Mouse (Mus musculus): ENCODE measurements around the gene Rapgef3. TPM values are rescaled to one million over a fixed set of nuclear protein-coding genes. Genes with fewer than 3 reads are reported as not detected.

The Rapgef3 gene
- total and polyA plus RNA-seq, 3 experiments, result 2.5 to 3.4 (median 3.2) TPM

- H3K36me3 ChIP-seq (replicated peaks in 1 of 2; ENCODE audit: control insufficient read depth in 1 of 2, insufficient read depth in 1 of 2, low read length in 1 of 2), result peaks cover 28 to 85% of the 10 kb centered on the region in 2 experiments
- in situ Hi-C loops (cut with MboI; ENCODE audit: low pct_ligation_motif_present, low pct_unique_long_range_greater_than_20kb, low sequenced_read_pairs) (no loop called here), dilution Hi-C loops (cut with MboI; ENCODE audit: extremely low pct_ligation_motif_present, extremely low pct_unique_long_range_greater_than_20kb, low sequenced_read_pairs) (no loop called here)
- no peak overlapping the region for H3K9ac ChIP-seq (ENCODE audit: insufficient read depth, low read depth)
- DNase-seq (ENCODE audit: extremely low read depth), result no peak
- no peak overlapping the region for H3K27ac ChIP-seq (ENCODE audit: insufficient read depth, low read depth)
- TF ChIP-seq EP300 (IDR thresholded peaks at IDR 0.05; ENCODE audit: low read length), result no peak
- H3K79me2 ChIP-seq (replicated peaks; ENCODE audit: control insufficient read depth, extremely low read depth, insufficient read depth, poor library complexity, severe bottlenecking), result peaks cover 10% of the 10 kb centered on the region; the same call in 1 of the 2 replicates
- H3K27me3 ChIP-seq (replicated peaks), result no peaks in the 10 kb centered on the region
- H3K4me3 ChIP-seq (replicated peaks in 1 of 3; ENCODE audit: low read depth in 2 of 3, low read length in 2 of 3, poor library complexity in 1 of 3), result no peak overlapping the region
- peaks cover 26 to 74% of the 10 kb centered on the region in 2 experiments for H3K4me1 ChIP-seq (ENCODE audit: control insufficient read depth in 1 of 2, insufficient read depth in 2 of 2)
- H3K4me2 ChIP-seq (ENCODE audit: insufficient read depth, low read depth, poor library complexity, severe bottlenecking), result no peak overlapping the region
- H3K9me3 ChIP-seq (replicated peaks; ENCODE audit: low read length), result no peaks in the 10 kb centered on the region
These were observed 46.9 kb upstream of the Rapgef3 start for GRCm38 (mm10) chr15:97814703-97815102.

- dilution Hi-C loops (cut with MboI; ENCODE audit: extremely low pct_ligation_motif_present, extremely low pct_unique_long_range_greater_than_20kb, low sequenced_read_pairs), result no loop called here
- DNase-seq (ENCODE audit: extremely low read depth), result no peak
- Histone ChIP-seq H3K36me3 (replicated peaks in 1 of 2; ENCODE audit: control insufficient read depth in 1 of 2, insufficient read depth in 1 of 2, low read length in 1 of 2) (peaks cover 39 to 90% of the 10 kb centered on the region in 2 experiments), H3K4me1 (ENCODE audit: control insufficient read depth in 1 of 2, insufficient read depth in 2 of 2) (peaks cover 24 to 68% of the 10 kb centered on the region in 2 experiments), H3K27ac (ENCODE audit: insufficient read depth, low read depth) (no peak overlapping the region), H3K79me2 (replicated peaks; ENCODE audit: control insufficient read depth, extremely low read depth, insufficient read depth, poor library complexity, severe bottlenecking) (peaks cover 8% of the 10 kb centered on the region; the same call in 1 of the 2 replicates), H3K4me2 (ENCODE audit: insufficient read depth, low read depth, poor library complexity, severe bottlenecking) (no peak overlapping the region), H3K27me3 (replicated peaks) (no peaks in the 10 kb centered on the region), H3K9me3 (replicated peaks; ENCODE audit: low read length) (no peaks in the 10 kb centered on the region), H3K9ac (ENCODE audit: insufficient read depth, low read depth) (no peak overlapping the region), H3K4me3 (replicated peaks in 1 of 3; ENCODE audit: low read depth in 2 of 3, low read length in 2 of 3, poor library complexity in 1 of 3) (no peak overlapping the region)
- in situ Hi-C loops (cut with MboI; ENCODE audit: low pct_ligation_motif_present, low pct_unique_long_range_greater_than_20kb, low sequenced_read_pairs), result no loop called here
- no peak for TF ChIP-seq NELFE (IDR thresholded peaks at IDR 0.05; ENCODE audit: low read depth, low read length)
- TF ChIP-seq USF2 (conservative IDR thresholded peaks at IDR 0.05; ENCODE audit: low read depth, low read length), result no peak
- no peak for TF ChIP-seq MAFK (IDR thresholded peaks at IDR 0.05; ENCODE audit: insufficient replicate concordance, low read length)
- no peak for TF ChIP-seq E2F4 (IDR thresholded peaks at IDR 0.05; ENCODE audit: insufficient replicate concordance, low read depth, low read length)
- no peak for TF ChIP-seq EP300 (IDR thresholded peaks at IDR 0.05; ENCODE audit: low read length)
- TF ChIP-seq USF1 (IDR thresholded peaks at IDR 0.05; ENCODE audit: low read depth, low read length), result no peak
These were observed 45.9 kb upstream of the Rapgef3 start for GRCm38 (mm10) chr15:97813452-97814204.

- Histone ChIP-seq H3K27me3 (replicated peaks) (no peaks in the 10 kb centered on the region), H3K4me1 (ENCODE audit: control insufficient read depth in 1 of 2, insufficient read depth in 2 of 2) (peaks cover 21 to 60% of the 10 kb centered on the region in 2 experiments), H3K27ac (ENCODE audit: insufficient read depth, low read depth) (no peak overlapping the region), H3K9me3 (replicated peaks; ENCODE audit: low read length) (no peaks in the 10 kb centered on the region), H3K4me3 (replicated peaks in 1 of 3; ENCODE audit: low read depth in 2 of 3, low read length in 2 of 3, poor library complexity in 1 of 3) (no peak overlapping the region), H3K4me2 (ENCODE audit: insufficient read depth, low read depth, poor library complexity, severe bottlenecking) (no peak overlapping the region), H3K9ac (ENCODE audit: insufficient read depth, low read depth) (no peak overlapping the region), H3K36me3 (replicated peaks in 1 of 2; ENCODE audit: control insufficient read depth in 1 of 2, insufficient read depth in 1 of 2, low read length in 1 of 2) (peaks cover 46 to 92% of the 10 kb centered on the region in 2 experiments), H3K79me2 (replicated peaks; ENCODE audit: control insufficient read depth, extremely low read depth, insufficient read depth, poor library complexity, severe bottlenecking) (peaks cover 5% of the 10 kb centered on the region; the same call in 1 of the 2 replicates)
- in situ Hi-C loops (cut with MboI; ENCODE audit: low pct_ligation_motif_present, low pct_unique_long_range_greater_than_20kb, low sequenced_read_pairs) (no loop called here), dilution Hi-C loops (cut with MboI; ENCODE audit: extremely low pct_ligation_motif_present, extremely low pct_unique_long_range_greater_than_20kb, low sequenced_read_pairs) (no loop called here)
- no peak for DNase-seq (ENCODE audit: extremely low read depth)
- TF ChIP-seq ZMIZ1 (IDR thresholded peaks at IDR 0.05; ENCODE audit: low read depth, low read length) (no peak), BHLHE40 (IDR thresholded peaks at IDR 0.05; ENCODE audit: low read depth, low read length) (no peak), MAZ (IDR thresholded peaks at IDR 0.05; ENCODE audit: low read depth, low read length) (no peak), JUN (IDR thresholded peaks at IDR 0.05; ENCODE audit: insufficient read depth, low read depth, low read length) (no peak), TBP (conservative IDR thresholded peaks at IDR 0.05; ENCODE audit: low read depth, low read length) (no peak), HCFC1 (IDR thresholded peaks at IDR 0.05; ENCODE audit: low read depth, low read length) (no peak), POLR2A (IDR thresholded peaks at IDR 0.05; ENCODE audit: low read depth, low read length) (no peak), EP300 (IDR thresholded peaks at IDR 0.05; ENCODE audit: low read length) (no peak), ETS1 (conservative IDR thresholded peaks at IDR 0.05; ENCODE audit: low read depth, low read length) (no peak), CHD1 (IDR thresholded peaks at IDR 0.05; ENCODE audit: low read depth, low read length) (no peak), POLR2AphosphoS2 (IDR thresholded peaks at IDR 0.05; ENCODE audit: low read depth, low read length) (no peak), RAD21 (IDR thresholded peaks at IDR 0.05; ENCODE audit: low read depth, low read length) (no peak)
These were observed 45.1 kb upstream of the Rapgef3 start for GRCm38 (mm10) chr15:97812875-97813274.
